Mouse (Mus musculus) megakaryocyte, embryonic 14.5 days (primary cell): ENCODE results near the gene Tom1l2. TPM values are rescaled to one million over a fixed set of nuclear protein-coding genes. Genes with fewer than 3 reads are reported as not detected.
A peak's percentile ranks its signal among the peaks of the same experiment; 100 is the strongest.

ENCODE experiments used
- H3K27me3 ChIP-seq: replicated peaks from 2 replicates; pipeline ENCODE3; 2012; ENCODE audit warnings: inconsistent platforms
- H3K36me3 ChIP-seq: replicated peaks from 2 replicates; pipeline ENCODE3; 2012; ENCODE audit warnings: low read length, inconsistent platforms, mixed read lengths
- H3K4me1 ChIP-seq: 2 replicates; pipeline ENCODE4 v1.6.1; 2012; ENCODE audit warnings: inconsistent platforms
- H3K4me3 ChIP-seq: replicated peaks from 2 replicates; pipeline ENCODE3; 2012; ENCODE audit warnings: moderate library complexity, mild to moderate bottlenecking, inconsistent platforms
- H3K9me3 ChIP-seq: 2 replicates; pipeline ENCODE4 v1.6.1; 2012; ENCODE audit warnings: inconsistent platforms
- FLI1 ChIP-seq: IDR thresholded peaks from 2 replicates; pipeline ENCODE4 v1.6.1; 2012; ENCODE audit warnings: low read length, inconsistent platforms, mixed read lengths
- GATA1 ChIP-seq: IDR thresholded peaks from 3 replicates; pipeline ENCODE4 v1.6.1; 2012; ENCODE audit warnings: mixed read lengths, low read length, inconsistent platforms, borderline replicate concordance
- polyA plus RNA-seq: library from polyadenylated mRNA; stranded (reverse); fragments of >175 nt; gene quantifications from 2 replicates; pipeline ENCODE4 v1.2.3, GENCODE M21; 2012; ENCODE audit warnings: low replicate concordance; ENCODE audit not compliant: insufficient read depth

The Tom1l2 gene
- polyA plus RNA-seq, 1 experiment, result 9.4 TPM

GRCm38 (mm10) chr11:60225874-60226273 is 126.8 kb downstream of the Tom1l2 start:
- Histone ChIP-seq H3K36me3 (peaks cover 50% of the 10 kb centered on the region), H3K9me3 (no peaks in the 10 kb centered on the region), H3K4me1 (peaks cover 95% of the 10 kb centered on the region), H3K27me3 (no peaks in the 10 kb centered on the region), H3K4me3 (no peak overlapping the region)
- TF ChIP-seq GATA1 (no peak), FLI1 (no peak)

- H3K9me3 ChIP-seq, result no peaks in the 10 kb centered on the region
- peaks cover 93% of the 10 kb centered on the region for H3K4me1 ChIP-seq
- peaks cover 38% of the 10 kb centered on the region for H3K36me3 ChIP-seq
- TF ChIP-seq FLI1 (no peak), GATA1 (no peak)
- no peaks in the 10 kb centered on the region for H3K27me3 ChIP-seq
- H3K4me3 ChIP-seq, result no peak overlapping the region
These were observed 128.0 kb downstream of the Tom1l2 start for GRCm38 (mm10) chr11:60224676-60225075.

GRCm38 (mm10) chr11:60222469-60223236 is 130.1 kb downstream of the Tom1l2 start, which contains the start of gene Srebf1:
Srebf1 (minus strand) TSS chr11:60222581.
- TF ChIP-seq FLI1 (no peak), GATA1 (no peak)
- peaks cover 93% of the 10 kb centered on the region for H3K4me1 ChIP-seq
- peak within 1 kb of the TSS; percentile 94 for H3K4me3 ChIP-seq
- H3K27me3 ChIP-seq, result no peaks in the 10 kb centered on the region
- H3K36me3 ChIP-seq, result peaks cover 33% of the 10 kb centered on the region
- peaks cover 3% of the 10 kb centered on the region; the same call in 1 of the 2 replicates for H3K9me3 ChIP-seq

GRCm38 (mm10) chr11:60222085-60222468 is 130.6 kb downstream of the Tom1l2 start:
- peaks cover 5% of the 10 kb centered on the region; the same call in 1 of the 2 replicates for H3K9me3 ChIP-seq
- TF ChIP-seq FLI1 (no peak), GATA1 (no peak)
- H3K4me1 ChIP-seq, result peaks cover 93% of the 10 kb centered on the region
- H3K27me3 ChIP-seq, result no peaks in the 10 kb centered on the region
- H3K36me3 ChIP-seq, result peaks cover 34% of the 10 kb centered on the region
- peak overlapping the region; percentile 94 for H3K4me3 ChIP-seq

- H3K27me3 ChIP-seq, result no peaks in the 10 kb centered on the region
- H3K4me3 ChIP-seq, result peak overlapping the region; percentile 94
- H3K36me3 ChIP-seq, result peaks cover 35% of the 10 kb centered on the region
- peaks cover 93% of the 10 kb centered on the region for H3K4me1 ChIP-seq
- peaks cover 5% of the 10 kb centered on the region; the same call in 1 of the 2 replicates for H3K9me3 ChIP-seq
- TF ChIP-seq FLI1, result no peak
- no peak for TF ChIP-seq GATA1
These were observed 131.3 kb downstream of the Tom1l2 start for GRCm38 (mm10) chr11:60221425-60221824.

GRCm38 (mm10) chr11:60220291-60220804 is 132.4 kb downstream of the Tom1l2 start:
- Histone ChIP-seq H3K4me3 (peak overlapping the region; percentile 98), H3K9me3 (peaks cover 5% of the 10 kb centered on the region; the same call in 1 of the 2 replicates), H3K36me3 (peaks cover 42% of the 10 kb centered on the region), H3K4me1 (peaks cover 94% of the 10 kb centered on the region), H3K27me3 (no peaks in the 10 kb centered on the region)
- TF ChIP-seq FLI1, result no peak
- no peak for TF ChIP-seq GATA1

- peaks cover 44% of the 10 kb centered on the region for H3K36me3 ChIP-seq
- no peaks in the 10 kb centered on the region for H3K27me3 ChIP-seq
- peaks cover 92% of the 10 kb centered on the region for H3K4me1 ChIP-seq
- H3K4me3 ChIP-seq, result peak overlapping the region; percentile 98
- no peak for TF ChIP-seq FLI1
- no peak for TF ChIP-seq GATA1
- peaks cover 5% of the 10 kb centered on the region; the same call in 1 of the 2 replicates for H3K9me3 ChIP-seq
These were observed 133.1 kb downstream of the Tom1l2 start for GRCm38 (mm10) chr11:60219609-60220008.

- TF ChIP-seq GATA1 (no peak), FLI1 (no peak)
- Histone ChIP-seq H3K4me3 (peak overlapping the region; percentile 47), H3K9me3 (peaks cover 5% of the 10 kb centered on the region; the same call in 1 of the 2 replicates), H3K27me3 (no peaks in the 10 kb centered on the region), H3K4me1 (peaks cover 87% of the 10 kb centered on the region), H3K36me3 (peaks cover 61% of the 10 kb centered on the region)
These were observed 135.2 kb downstream of the Tom1l2 start for GRCm38 (mm10) chr11:60217467-60217866.

GRCm38 (mm10) chr11:60216671-60217070 is 136.0 kb downstream of the Tom1l2 start:
- H3K4me1 ChIP-seq, result peaks cover 87% of the 10 kb centered on the region
- H3K27me3 ChIP-seq, result no peaks in the 10 kb centered on the region
- H3K36me3 ChIP-seq, result peaks cover 69% of the 10 kb centered on the region
- no peak for TF ChIP-seq GATA1
- no peak for TF ChIP-seq FLI1
- H3K4me3 ChIP-seq, result no peak overlapping the region
- H3K9me3 ChIP-seq, result peaks cover 5% of the 10 kb centered on the region; the same call in 1 of the 2 replicates

- Histone ChIP-seq H3K4me3 (no peak overlapping the region), H3K4me1 (peaks cover 91% of the 10 kb centered on the region), H3K36me3 (peaks cover 77% of the 10 kb centered on the region), H3K9me3 (peaks cover 5% of the 10 kb centered on the region; the same call in 1 of the 2 replicates), H3K27me3 (no peaks in the 10 kb centered on the region)
- no peak for TF ChIP-seq GATA1
- no peak for TF ChIP-seq FLI1
These were observed 139.4 kb downstream of the Tom1l2 start for GRCm38 (mm10) chr11:60213266-60213665.
